Mouse (Mus musculus) kidney, adult 2 months (tissue): ENCODE measurements around the gene Fbln5.

ENCODE experiments used
- CTCF ChIP-seq: fragments of 200-500 bp; conservative IDR thresholded peaks from 2 replicates; pipeline ENCODE4 v1.5.1; 2011; ENCODE audit warnings: low read depth, mild to moderate bottlenecking, control low read depth, low read length, moderate library complexity, mixed read lengths; ENCODE audit not compliant: insufficient read depth, insufficient read length
- POLR2A ChIP-seq: fragments of 200-500 bp; IDR thresholded peaks from one replicate; pipeline ENCODE4 v1.6.1; 2011; ENCODE audit warnings: low read depth, low read length, control low read depth

DNA sequence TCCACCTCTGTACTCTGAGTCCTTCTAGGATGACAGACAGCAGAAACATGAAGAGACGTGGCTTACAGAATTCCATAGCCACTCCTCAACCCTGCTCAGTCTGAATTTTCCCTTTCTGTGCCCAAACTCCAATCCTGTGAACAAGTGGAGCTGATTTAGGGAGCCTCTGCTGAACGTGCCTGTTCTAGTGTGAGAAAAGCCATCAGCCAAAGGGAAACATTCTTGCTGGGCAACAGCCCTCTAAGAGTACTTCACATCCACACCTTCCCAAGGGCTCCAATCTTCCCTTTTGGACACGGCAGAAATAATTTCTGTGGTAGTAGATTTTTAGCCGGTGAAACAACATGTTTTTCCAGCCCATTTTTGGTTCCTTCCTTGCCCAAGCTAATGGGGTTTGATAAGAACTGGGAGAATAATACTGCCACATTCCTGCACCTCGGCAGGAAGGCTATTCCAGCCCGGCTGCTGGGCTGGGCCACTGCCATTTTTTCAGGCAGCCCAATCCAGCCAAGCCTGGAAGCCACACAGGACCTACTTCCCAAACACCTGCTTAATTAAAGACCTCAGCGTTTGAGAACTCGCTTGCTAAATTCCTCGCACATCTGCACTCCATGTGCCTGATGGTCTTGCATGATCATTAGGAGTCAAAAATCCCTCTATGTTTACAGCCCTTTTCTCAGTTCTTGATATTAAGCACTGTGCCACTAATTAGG, 41.1 kb downstream of the Fbln5 start:
- TF ChIP-seq CTCF (no peak), POLR2A (no peak)
